Mouse (Mus musculus) embryonic facial prominence, embryonic 13.5 days (tissue): ENCODE results near the gene Gm12666. TPM values are rescaled to one million over a fixed set of nuclear protein-coding genes. Genes with fewer than 3 reads are reported as not detected.
"Not testable (repeated sequence)": the region's sequence is repeated elsewhere in the genome, so short reads cannot be mapped to it uniquely, and the experiment has no call there.

Experiments
- ATAC-seq: fragments of 200-750 bp; cut with Nextera tagmentation; 2 replicates; pipeline ENCODE4 v1.8.0; 2017; ENCODE audit warnings: low read depth; ENCODE audit not compliant: insufficient number of reproducible peaks, insufficient read depth, low FRiP score, low TSS enrichment
- H3K27ac ChIP-seq: fragments of 300-500 bp; sonication (generic); 2 replicates; pipeline ENCODE4 v1.5.1; 2015; ENCODE audit warnings: moderate library complexity, mild to moderate bottlenecking, inconsistent platforms
- H3K27me3 ChIP-seq: fragments of 300-500 bp; sonication (generic); 2 replicates; pipeline ENCODE4 v1.6.1; 2015; ENCODE audit warnings: mild to moderate bottlenecking, inconsistent platforms
- H3K36me3 ChIP-seq: fragments of 300-500 bp; sonication (generic); 2 replicates; pipeline ENCODE4 v1.6.1; 2015; ENCODE audit warnings: mild to moderate bottlenecking, inconsistent platforms
- H3K4me1 ChIP-seq: fragments of 300-500 bp; sonication (generic); 2 replicates; pipeline ENCODE4 v1.6.1; 2015; ENCODE audit warnings: inconsistent platforms
- H3K4me2 ChIP-seq: fragments of 300-500 bp; sonication (generic); 2 replicates; pipeline ENCODE4 v1.6.1; 2015; ENCODE audit warnings: moderate library complexity, mild to moderate bottlenecking, inconsistent platforms
- H3K4me3 ChIP-seq: fragments of 300-500 bp; sonication (generic); 2 replicates; pipeline ENCODE4 v1.5.1; 2015; ENCODE audit warnings: mild to moderate bottlenecking, inconsistent platforms
- H3K9ac ChIP-seq: fragments of 300-500 bp; sonication (generic); 2 replicates; pipeline ENCODE4 v1.6.1; 2015; ENCODE audit warnings: mild to moderate bottlenecking, inconsistent platforms
- H3K9me3 ChIP-seq: fragments of 300-500 bp; sonication (generic); 2 replicates; pipeline ENCODE4 v1.6.1; 2016; ENCODE audit warnings: inconsistent platforms
- WGBS: fragments of 180-500 bp; shearing (Covaris S2); methylation state at CpG from one replicate; pipeline ENCODE4 v1.1.7; 2015; ENCODE audit warnings: mixed read lengths; 5-methylcytosine and 5-hydroxymethylcytosine counted together
- polyA plus RNA-seq: library from polyadenylated mRNA; unstranded; fragments of >200 nt; fragmentation: Nextera tagmentation; extraction: Ambion mirVana; gene quantifications from 2 replicates; pipeline ENCODE4 v1.2.1, GENCODE M21; 2015

Gm12666 gene
- not detected in 2 replicates for polyA plus RNA-seq

DNA sequence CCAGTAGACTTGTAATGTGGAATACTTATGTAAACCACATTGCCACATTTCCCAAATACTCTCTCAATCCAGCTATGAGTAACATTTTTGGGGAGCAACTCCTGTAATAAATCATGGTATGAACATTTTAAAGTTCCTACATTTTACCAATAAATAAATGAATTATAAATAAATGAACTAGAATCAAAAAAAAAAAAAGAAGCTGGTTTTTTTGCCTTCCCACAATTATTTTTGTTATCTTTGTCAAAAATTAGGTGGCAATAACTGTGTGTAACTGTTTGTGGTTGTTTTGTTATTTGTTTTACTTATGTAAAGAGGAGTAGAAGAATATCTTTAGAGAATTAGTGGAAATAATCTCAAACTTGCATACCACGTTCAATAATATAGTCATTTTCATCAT, at the start of gene Gm12666:
Gm12666 (minus strand) TSS at position 101 of the 400 bp plus-strand sequence.
- WGBS, result 86% methylated on average over 1 of the region's 1 CpGs
- H3K27me3 ChIP-seq, H3K4me2 ChIP-seq, H3K36me3 ChIP-seq, H3K27ac ChIP-seq, H3K9ac ChIP-seq, ATAC-seq, H3K9me3 ChIP-seq, H3K4me3 ChIP-seq, H3K4me1 ChIP-seq: not testable (repeated sequence)

DNA sequence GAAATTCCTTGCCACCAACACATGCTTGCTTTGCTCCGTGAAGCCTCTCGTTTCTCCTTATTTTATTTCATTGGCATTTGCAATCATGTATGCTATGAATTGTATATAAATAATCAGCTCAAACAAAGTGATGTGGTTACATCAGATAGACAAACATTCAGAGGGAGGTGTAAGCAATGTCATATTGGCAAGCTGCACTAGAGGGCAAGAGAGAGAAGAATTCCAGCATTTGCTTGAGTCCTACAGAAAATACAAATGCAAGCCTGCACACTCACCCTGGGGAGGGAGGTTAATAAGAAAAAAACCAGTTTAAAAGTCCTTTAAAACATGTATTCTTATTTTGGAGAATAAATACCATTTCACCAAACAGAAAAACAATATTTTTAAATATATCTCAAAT, 34.8 kb upstream of the Gm12666 start:
- no peak for ATAC-seq
- Histone ChIP-seq H3K27me3 (no peaks in the 10 kb centered on the region), H3K4me2 (no peak overlapping the region), H3K9me3 (no peaks in the 10 kb centered on the region), H3K9ac (no peak overlapping the region), H3K4me1 (no peaks in the 10 kb centered on the region), H3K27ac (no peak overlapping the region), H3K4me3 (no peak overlapping the region), H3K36me3 (no peaks in the 10 kb centered on the region)
- WGBS, result 84% methylated on average over 2 of the region's 2 CpGs

GRCm38 (mm10) chr4:92216286-92216685, 24.7 kb upstream of the Gm12666 start:
- Histone ChIP-seq H3K9ac (no peak overlapping the region), H3K4me2 (no peak overlapping the region), H3K9me3 (no peaks in the 10 kb centered on the region), H3K4me3 (no peak overlapping the region), H3K4me1 (no peaks in the 10 kb centered on the region), H3K27ac (no peak overlapping the region), H3K36me3 (no peaks in the 10 kb centered on the region), H3K27me3 (no peaks in the 10 kb centered on the region)
- no peak for ATAC-seq
- WGBS, result 67% methylated on average over 1 of the region's 1 CpGs

- H3K36me3 ChIP-seq, result no peaks in the 10 kb centered on the region
- H3K4me1 ChIP-seq, result no peaks in the 10 kb centered on the region
- H3K27me3 ChIP-seq, result no peaks in the 10 kb centered on the region
- H3K9me3 ChIP-seq, result peaks cover 4% of the 10 kb centered on the region; the same call in 1 of the 2 replicates
- no peak overlapping the region for H3K4me2 ChIP-seq
- WGBS, result 91% methylated on average over 1 of the region's 1 CpGs
- ATAC-seq, result no peak
- H3K27ac ChIP-seq, result no peak overlapping the region
- no peak overlapping the region for H3K9ac ChIP-seq
- no peak overlapping the region for H3K4me3 ChIP-seq
Measured at GRCm38 (mm10) chr4:92152646-92153045, 38.9 kb downstream of the Gm12666 start.

DNA sequence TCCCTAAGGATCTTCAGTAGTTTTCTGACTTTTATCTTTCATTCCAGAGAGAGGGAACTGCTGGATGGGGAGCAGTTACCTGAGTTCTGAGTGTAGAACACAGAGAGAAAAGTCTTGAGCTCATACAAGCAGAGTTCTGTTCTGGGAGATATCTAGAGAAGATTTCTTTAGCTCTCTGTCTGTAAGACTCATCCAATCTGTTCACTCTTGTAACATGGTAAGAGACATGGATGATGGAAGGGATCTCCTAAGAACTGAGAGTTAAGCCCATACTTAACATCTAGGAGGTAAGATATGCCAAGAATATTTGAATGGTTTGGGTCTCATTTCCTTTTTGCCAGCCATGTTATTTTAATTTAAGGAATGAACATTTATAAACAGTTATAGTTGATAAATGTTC, 44.4 kb downstream of the Gm12666 start, which contains the start of gene Izumo3:
Izumo3 (minus strand) TSS at position 101 of the 400 bp plus-strand sequence.
- ATAC-seq, result no peak
- Histone ChIP-seq H3K4me2 (no peak within 1 kb of the TSS), H3K9me3 (no peaks in the 10 kb centered on the region), H3K36me3 (no peaks in the 10 kb centered on the region), H3K4me1 (no peaks in the 10 kb centered on the region), H3K27ac (no peak within 1 kb of the TSS), H3K27me3 (no peaks in the 10 kb centered on the region), H3K4me3 (no peak within 1 kb of the TSS), H3K9ac (no peak within 1 kb of the TSS)

Other genes starting within 250 kb of the Gm12666 start
- gene Izumo3, start 44.5 kb downstream of the Gm12666 start, polyA plus RNA-seq, result not detected in 2 replicates